In genomic region chr2:157970669-157971068, GRCm38 (mm10) we compare ENCODE assay signal across 9 mouse cellular contexts. TPM values are rescaled to one million over a fixed set of nuclear protein-coding genes. Genes with fewer than 3 reads are reported as not detected.
DNase-seq lines count a peak whose midpoint lies in the region; TF ChIP-seq lines count a peak whose summit lies in the region.
"Had no signal": no experiment of that assay in that cellular context is flagged by ENCODE, and none has a peak within 500 bp of the region (broad histone marks: within the 10 kb centered on the region; RNA-seq: fewer than 3 reads in every experiment).

No protein-coding gene starts in this region.

- H3K79me2 ChIP-seq in CH12.LX (replicated peaks; ENCODE audit: control insufficient read depth, extremely low read depth, insufficient read depth, poor library complexity, severe bottlenecking) = no peaks in the 10 kb centered on the region

- peaks cover 18% of the 10 kb centered on the region for H3K27me3 ChIP-seq in heart, embryonic 10.5 days (ENCODE audit: insufficient read depth, poor library complexity, severe bottlenecking)
- H3K27me3 ChIP-seq in CH12.LX (replicated peaks) = peaks cover 19% of the 10 kb centered on the region

- no peak overlapping the region for H3K27ac ChIP-seq in heart, embryonic 10.5 days
- no peak overlapping the region for H3K27ac ChIP-seq in CH12.LX (ENCODE audit: insufficient read depth, low read depth)
- H3K27ac ChIP-seq: limb, embryonic 12.5 days had no signal

- TF ChIP-seq RAD21 in CH12.LX (IDR thresholded peaks at IDR 0.05; ENCODE audit: low read depth, low read length) = no peak

- no peak overlapping the region for H3K4me3 ChIP-seq in heart, embryonic 10.5 days
- no peak overlapping the region for H3K4me3 ChIP-seq in CH12.LX (replicated peaks in 1 of 3; ENCODE audit: low read depth in 2 of 3, low read length in 2 of 3, poor library complexity in 1 of 3)
- H3K4me3 ChIP-seq: limb, embryonic 12.5 days had no signal

- no peak overlapping the region for H3K9ac ChIP-seq in CH12.LX (ENCODE audit: insufficient read depth, low read depth)
- H3K9ac ChIP-seq: limb, embryonic 12.5 days had no signal

- no peak for TF ChIP-seq EP300 in CH12.LX (IDR thresholded peaks at IDR 0.05; ENCODE audit: low read length)

- intact Hi-C loops in heart, postnatal 14 days (cut with DNase I) = no loop called here
- intact Hi-C loops in left cerebral cortex, postnatal 10 days (cut with DNase I) = no loop called here

- H3K9me3 ChIP-seq in heart, embryonic 10.5 days = no peaks in the 10 kb centered on the region
- no peaks in the 10 kb centered on the region for H3K9me3 ChIP-seq in CH12.LX (replicated peaks; ENCODE audit: low read length)
- H3K9me3 ChIP-seq: limb, embryonic 12.5 days had no signal

- in situ Hi-C loops in CH12.LX (cut with MboI; ENCODE audit: low pct_ligation_motif_present, low pct_unique_long_range_greater_than_20kb, low sequenced_read_pairs) = no loop called here

- no peak for TF ChIP-seq POLR2A in CH12.LX (IDR thresholded peaks at IDR 0.05; ENCODE audit: low read depth, low read length)

- no peaks in the 10 kb centered on the region for H3K36me3 ChIP-seq in heart, embryonic 10.5 days
- H3K36me3 ChIP-seq in CH12.LX (replicated peaks in 1 of 2; ENCODE audit: control insufficient read depth in 1 of 2, insufficient read depth in 1 of 2, low read length in 1 of 2) = no peaks in the 10 kb centered on the region
- H3K36me3 ChIP-seq: limb, embryonic 12.5 days had no signal

- TF ChIP-seq CTCF in CH12.LX (conservative IDR thresholded peaks at IDR 0.05 in 1 of 2, IDR thresholded peaks at IDR 0.05 in 1 of 2; ENCODE audit: low read depth in 2 of 2, low read length in 2 of 2) = no peak

- H3K4me1 ChIP-seq in heart, embryonic 10.5 days = peaks cover 13% of the 10 kb centered on the region
- H3K4me1 ChIP-seq in CH12.LX (ENCODE audit: control insufficient read depth in 1 of 2, insufficient read depth in 2 of 2) = no peaks in the 10 kb centered on the region

- peak; percentile 56 to 74 for DNase-seq in heart, postnatal 14 days
- no peak for DNase-seq in heart, embryonic 10.5 days (ENCODE audit: low spot score)
- peak; percentile 20 for DNase-seq in CH12.LX (ENCODE audit: extremely low read depth)
- peak; percentile 42 for DNase-seq in c-Kit-positive CD71-positive TER-119-positive erythroid progenitor cells, embryonic 14.5 days (ENCODE audit: low spot score)
- DNase-seq in kidney, postnatal 36 days = peak; percentile 51 to 81
- peak; percentile 82 for DNase-seq in retina, postnatal 1 day
- no peak for DNase-seq in left cerebral cortex, postnatal 10 days (ENCODE audit: extremely low spot score in 1 of 2, low spot score in 2 of 2)
- no peak for DNase-seq in frontal cortex, postnatal 14 days (ENCODE audit: low spot score in 2 of 2)

- 2% methylated on average over 3 of the region's 3 CpGs for WGBS in heart, embryonic 10.5 days

- dilution Hi-C loops in CH12.LX (cut with MboI; ENCODE audit: extremely low pct_ligation_motif_present, extremely low pct_unique_long_range_greater_than_20kb, low sequenced_read_pairs) = no loop called here

- no peak overlapping the region for H3K4me2 ChIP-seq in CH12.LX (ENCODE audit: insufficient read depth, low read depth, poor library complexity, severe bottlenecking)
- H3K4me2 ChIP-seq: limb, embryonic 12.5 days had no signal

TF ChIP-seq in CH12.LX, 34 proteins besides CTCF, POLR2A, EP300 and RAD21:
- TF ChIP-seq NRF1 (IDR thresholded peaks at IDR 0.05; ENCODE audit: low read depth, low read length) = no peak
- no peak for TF ChIP-seq MAZ (IDR thresholded peaks at IDR 0.05; ENCODE audit: low read depth, low read length)
- no peak for TF ChIP-seq PAX5 (IDR thresholded peaks at IDR 0.05; ENCODE audit: low read length)
- TF ChIP-seq MYC (IDR thresholded peaks at IDR 0.05; ENCODE audit: low read depth, low read length) = no peak
- no peak for TF ChIP-seq ZC3H11A (IDR thresholded peaks at IDR 0.05; ENCODE audit: low read depth, low read length)
- TF ChIP-seq ZMIZ1 (IDR thresholded peaks at IDR 0.05; ENCODE audit: low read depth, low read length) = no peak
- TF ChIP-seq USF2 (conservative IDR thresholded peaks at IDR 0.05; ENCODE audit: low read depth, low read length) = no peak
- TF ChIP-seq E2F4 (IDR thresholded peaks at IDR 0.05; ENCODE audit: insufficient replicate concordance, low read depth, low read length) = no peak
- no peak for TF ChIP-seq GABPA (IDR thresholded peaks at IDR 0.05; ENCODE audit: insufficient replicate concordance, low read depth, low read length)
- TF ChIP-seq TBP (conservative IDR thresholded peaks at IDR 0.05; ENCODE audit: low read depth, low read length) = no peak
- no peak for TF ChIP-seq MAX (IDR thresholded peaks at IDR 0.05; ENCODE audit: low read length)
- no peak for TF ChIP-seq IRF4 (IDR thresholded peaks at IDR 0.05; ENCODE audit: low read depth, low read length)
- no peak for TF ChIP-seq BHLHE40 (IDR thresholded peaks at IDR 0.05; ENCODE audit: low read depth, low read length)
- no peak for TF ChIP-seq TCF12 (IDR thresholded peaks at IDR 0.05; ENCODE audit: low read depth, low read length)
- no peak for TF ChIP-seq HCFC1 (IDR thresholded peaks at IDR 0.05; ENCODE audit: low read depth, low read length)
- TF ChIP-seq UBTF (IDR thresholded peaks at IDR 0.05; ENCODE audit: low read depth, low read length) = no peak
- TF ChIP-seq JUND (conservative IDR thresholded peaks at IDR 0.05; ENCODE audit: low read depth, low read length) = no peak

RNA-seq across cellular contexts. Expression of gene Vstm2l, which starts 56.2 kb away (rescaled TPM):
- total RNA-seq in heart, postnatal 14 days (2021) = not detected
- 0.09 TPM in 1 of 2 replicates, not detected in the other for polyA plus RNA-seq in heart, embryonic 10.5 days (2016; fragmentation: Nextera tagmentation; extraction: Ambion mirVana)
- not detected in 2 replicates for total RNA-seq in CH12.LX (2012; rRNA removed)
- not detected in 2 replicates for total RNA-seq in CH12.LX (2014; rRNA removed)
- not detected in 2 replicates for polyA plus RNA-seq in CH12.LX (2012; ENCODE audit: insufficient read length, low read depth)
- 100 to 1,000 TPM; 303 to 333 TPM for total RNA-seq in left cerebral cortex, postnatal 10 days (2021)

RNA-seq across cellular contexts. Expression of gene Tti1, which starts 57.6 kb away (rescaled TPM):
- 10 to 100 TPM; 22.0 to 22.5 TPM for total RNA-seq in heart, postnatal 14 days (2021)
- 30.5 and 35.1 TPM in 2 replicates for polyA plus RNA-seq in heart, embryonic 10.5 days (2016; fragmentation: Nextera tagmentation; extraction: Ambion mirVana)
- total RNA-seq in CH12.LX (2012; rRNA removed) (26.3 and 27.2 TPM in 2 replicates), CH12.LX (2014; rRNA removed) (18.0 and 19.8 TPM in 2 replicates)
- polyA plus RNA-seq in CH12.LX (2012; ENCODE audit: insufficient read length, low read depth) = 19.7 and 22.5 TPM in 2 replicates
- total RNA-seq in left cerebral cortex, postnatal 10 days (2021) = 10 to 100 TPM; 16.0 to 17.2 TPM

RNA-seq across cellular contexts. Expression of gene Rprd1b, which starts 57.6 kb away (rescaled TPM):
- 10 to 100 TPM; 29.6 to 31.1 TPM for total RNA-seq in heart, postnatal 14 days (2021)
- polyA plus RNA-seq in heart, embryonic 10.5 days (2016; fragmentation: Nextera tagmentation; extraction: Ambion mirVana) = 36.9 and 42.1 TPM in 2 replicates
- total RNA-seq in CH12.LX (2012; rRNA removed) = 11.8 and 15.6 TPM in 2 replicates
- 16.4 and 16.5 TPM in 2 replicates for total RNA-seq in CH12.LX (2014; rRNA removed)
- 30.6 and 33.1 TPM in 2 replicates for polyA plus RNA-seq in CH12.LX (2012; ENCODE audit: insufficient read length, low read depth)
- total RNA-seq in left cerebral cortex, postnatal 10 days (2021) = 10 to 100 TPM; 37.3 to 39.1 TPM

Comparison
In these comparisons a context has a peak if more than half of its experiments do, and no peak if none do; other contexts are left out.
1. DNase-seq: peak in heart, postnatal 14 days (2 of 2), CH12.LX (single experiment), c-Kit-positive CD71-positive TER-119-positive erythroid progenitor cells, embryonic 14.5 days (single experiment), kidney, postnatal 36 days (2 of 2) and retina, postnatal 1 day (single experiment); none in heart, embryonic 10.5 days (single experiment), left cerebral cortex, postnatal 10 days (0 of 2) and frontal cortex, postnatal 14 days (0 of 2).
2. RNA of gene Vstm2l, which starts 56.2 kb away (total RNA-seq): 303 to 333 TPM in left cerebral cortex, postnatal 10 days; not detected in heart, postnatal 14 days and not detected in CH12.LX; every median in the first group is over 100 times any median in the second.